Mouse (Mus musculus): Measurements from ENCODE around the gene Prr15l. TPM values are rescaled to one million over a fixed set of nuclear protein-coding genes. Genes with fewer than 3 reads are reported as not detected.

Gene Prr15l
- total RNA-seq, 2 experiments from 2014 or later: not detected

DNA sequence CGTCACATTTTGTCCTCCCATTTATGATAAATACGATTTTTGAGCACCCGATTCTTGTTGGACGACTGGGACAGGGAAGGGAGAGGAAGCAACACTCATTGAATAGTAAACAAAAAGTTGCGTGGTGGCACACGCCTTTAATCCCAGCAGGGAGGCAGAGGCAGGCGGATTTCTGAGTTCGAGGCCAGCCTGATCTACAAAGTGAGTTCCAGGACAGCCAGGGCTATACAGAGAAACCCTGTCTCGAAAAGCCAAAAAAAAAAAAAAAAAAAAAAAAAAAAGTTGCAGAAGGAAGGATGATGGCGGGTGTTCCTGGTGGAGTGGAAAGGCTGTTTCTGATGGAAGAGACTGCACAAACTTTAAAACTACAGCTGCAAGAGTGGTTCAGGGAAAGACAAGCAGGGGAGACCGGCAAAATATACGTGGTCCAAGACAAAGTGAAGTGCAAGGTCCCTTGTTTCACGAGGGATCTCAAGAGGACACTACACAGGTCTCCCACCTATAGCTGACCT is 11.0 kb upstream of the Prr15l start:
- intact Hi-C loops (cut with DNase I): no loop called here

DNA sequence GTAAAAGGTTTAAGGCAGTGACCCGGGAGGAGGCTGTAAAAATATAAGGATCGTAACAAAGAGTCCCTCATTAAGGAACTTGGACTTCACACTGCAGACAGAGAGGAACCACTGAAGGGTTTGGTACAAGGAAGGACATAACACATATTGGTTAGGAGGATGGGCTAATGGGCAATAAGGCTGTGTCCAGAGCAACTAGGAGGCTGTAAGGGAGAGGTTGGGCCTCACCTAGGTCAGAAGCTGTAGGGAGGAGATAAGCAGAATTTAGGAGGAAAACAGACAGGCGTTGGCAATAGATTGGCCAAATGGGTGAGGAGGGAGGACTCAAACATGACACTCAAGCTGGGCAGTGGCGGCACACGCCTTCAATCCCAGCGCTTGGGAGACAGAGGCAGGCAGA is 10.5 kb upstream of the Prr15l start:
- intact Hi-C loops (cut with DNase I): no loop called here

More for the DNA sequence above, 11.0 kb upstream of the Prr15l start:
- no peak for DNase-seq

GRCm38 (mm10) chr11:96919003-96919402 is 8.9 kb upstream of the Prr15l start:
- DNase-seq: no peak

More for the DNA sequence above, 10.5 kb upstream of the Prr15l start:
- no peak for DNase-seq

GRCm38 (mm10) chr11:96924861-96925260 is 3.0 kb upstream of the Prr15l start:
- no peak for DNase-seq
- intact Hi-C loops (cut with DNase I): no loop called here

More at GRCm38 (mm10) chr11:96919003-96919402, 8.9 kb upstream of the Prr15l start:
- intact Hi-C loops (cut with DNase I): loop anchor here (2.0 kb wide), 2 partner anchors 42 to 106 kb away; no protein-coding TSS in a partner anchor

DNA sequence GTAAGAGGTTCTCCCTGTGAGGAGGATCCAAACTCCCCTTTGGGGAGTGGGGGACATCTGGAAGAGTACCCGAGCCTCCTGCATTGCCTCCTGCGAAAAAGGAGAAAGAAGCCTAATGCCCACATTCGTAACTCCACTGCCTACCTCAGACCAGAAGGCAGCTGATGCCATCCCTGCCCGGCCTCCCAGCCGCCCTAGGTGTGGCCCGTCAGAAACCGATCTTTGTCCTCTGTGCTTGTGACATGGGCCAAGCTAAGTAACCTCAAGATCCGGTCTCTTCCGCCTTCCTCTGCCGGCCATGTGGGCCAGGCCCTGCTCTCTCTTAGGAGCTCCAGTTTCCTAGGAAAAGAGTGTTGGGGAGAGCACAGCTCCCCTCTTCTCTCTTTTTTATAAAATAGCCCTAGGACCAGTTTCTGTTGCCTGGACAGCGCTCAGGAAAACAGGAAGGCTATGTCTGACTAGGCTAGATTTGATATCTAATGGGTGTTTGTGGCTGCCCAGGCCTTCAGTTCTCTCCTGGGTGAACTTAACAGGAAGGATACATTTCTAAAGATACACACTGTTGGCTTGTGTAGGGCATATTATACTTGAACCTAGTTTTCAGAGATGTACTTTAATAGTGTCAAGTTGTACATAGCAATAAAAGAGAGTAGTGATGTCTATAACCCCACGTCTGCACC is 2.3 kb upstream of the Prr15l start:
- DNase-seq: no peak
- intact Hi-C loops (cut with DNase I): no loop called here

DNA sequence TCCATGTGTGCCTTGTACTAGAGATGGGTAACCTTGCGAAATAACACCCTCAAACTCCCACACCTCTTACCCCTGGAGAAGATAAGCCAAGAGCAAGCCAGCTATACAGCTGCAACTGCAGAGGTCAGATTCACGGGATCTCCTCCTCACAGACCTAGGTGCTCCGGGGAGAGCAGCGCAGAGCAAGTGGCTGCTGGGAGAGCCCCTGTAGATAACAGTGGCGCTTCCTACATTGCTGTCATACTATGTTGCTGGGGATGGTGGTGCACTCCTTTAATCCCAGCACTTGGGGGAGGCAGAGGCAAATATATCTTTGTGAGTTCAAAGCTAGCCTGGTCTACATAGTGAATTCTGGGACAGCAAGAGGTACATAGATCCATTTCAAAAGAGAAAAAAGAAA is 1.3 kb upstream of the Prr15l start:
- intact Hi-C loops (cut with DNase I): no loop called here

DNA sequence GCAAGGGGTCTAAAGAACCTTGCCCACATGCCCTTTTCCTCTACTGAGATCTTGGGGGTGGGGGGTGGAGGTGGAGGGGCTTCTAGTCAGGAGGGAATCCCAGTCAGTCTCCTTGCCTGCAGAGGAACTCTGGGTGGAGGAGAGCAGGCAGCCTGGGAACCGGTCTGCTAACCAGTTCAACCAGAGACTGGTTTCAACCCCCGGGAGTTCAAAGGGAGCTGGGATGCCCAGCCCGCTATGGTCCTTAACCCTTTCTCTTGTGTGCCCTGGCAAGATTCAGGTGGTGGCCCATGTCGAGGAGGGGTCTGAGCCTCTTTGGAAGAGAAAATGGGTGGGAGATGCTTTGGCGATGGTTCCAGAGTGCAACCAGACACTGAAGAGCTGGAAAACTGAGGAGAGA is 787 bp downstream of the Prr15l start:
- intact Hi-C loops (cut with DNase I): no loop called here
- DNase-seq: no peak

More for the DNA sequence above, 1.3 kb upstream of the Prr15l start:
- no peak for DNase-seq

DNA sequence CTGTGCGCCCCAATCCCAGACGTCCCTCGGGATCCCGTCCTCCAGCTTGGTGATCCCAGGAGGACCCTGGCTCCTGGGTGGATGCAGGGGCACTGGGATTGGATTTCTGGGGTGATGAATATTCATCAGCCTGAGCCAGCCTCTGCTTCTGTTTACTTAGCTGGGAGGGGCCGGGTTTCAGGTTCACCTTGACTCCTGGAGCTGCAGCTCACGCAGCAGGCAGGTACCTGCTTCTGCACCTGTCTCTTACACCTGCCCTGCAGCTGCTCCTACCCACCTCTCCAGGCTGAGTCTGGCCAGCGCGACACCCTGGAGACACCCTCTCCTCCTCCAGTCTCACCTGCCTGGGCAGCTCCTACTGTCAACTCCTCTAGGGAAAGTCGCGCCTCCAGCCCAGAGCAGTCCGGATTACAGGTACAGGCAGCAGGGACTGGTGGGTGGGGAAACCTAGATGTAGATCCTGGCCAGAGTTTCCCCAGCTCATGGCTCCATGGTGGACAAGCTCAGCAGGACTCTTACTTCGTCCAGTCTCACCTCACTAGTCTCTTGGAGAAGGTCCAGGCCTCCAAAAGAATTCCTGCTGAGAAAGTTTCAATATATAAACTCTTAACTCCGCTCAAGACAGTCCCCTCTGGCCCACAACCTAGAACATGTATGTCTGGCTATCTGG is 1.3 kb downstream of the Prr15l start:
- intact Hi-C loops (cut with DNase I): no loop called here
- DNase-seq: no peak

GRCm38 (mm10) chr11:96929766-96930331 is 1.9 kb downstream of the Prr15l start:
- no peak for DNase-seq
- intact Hi-C loops (cut with DNase I): no loop called here

DNA sequence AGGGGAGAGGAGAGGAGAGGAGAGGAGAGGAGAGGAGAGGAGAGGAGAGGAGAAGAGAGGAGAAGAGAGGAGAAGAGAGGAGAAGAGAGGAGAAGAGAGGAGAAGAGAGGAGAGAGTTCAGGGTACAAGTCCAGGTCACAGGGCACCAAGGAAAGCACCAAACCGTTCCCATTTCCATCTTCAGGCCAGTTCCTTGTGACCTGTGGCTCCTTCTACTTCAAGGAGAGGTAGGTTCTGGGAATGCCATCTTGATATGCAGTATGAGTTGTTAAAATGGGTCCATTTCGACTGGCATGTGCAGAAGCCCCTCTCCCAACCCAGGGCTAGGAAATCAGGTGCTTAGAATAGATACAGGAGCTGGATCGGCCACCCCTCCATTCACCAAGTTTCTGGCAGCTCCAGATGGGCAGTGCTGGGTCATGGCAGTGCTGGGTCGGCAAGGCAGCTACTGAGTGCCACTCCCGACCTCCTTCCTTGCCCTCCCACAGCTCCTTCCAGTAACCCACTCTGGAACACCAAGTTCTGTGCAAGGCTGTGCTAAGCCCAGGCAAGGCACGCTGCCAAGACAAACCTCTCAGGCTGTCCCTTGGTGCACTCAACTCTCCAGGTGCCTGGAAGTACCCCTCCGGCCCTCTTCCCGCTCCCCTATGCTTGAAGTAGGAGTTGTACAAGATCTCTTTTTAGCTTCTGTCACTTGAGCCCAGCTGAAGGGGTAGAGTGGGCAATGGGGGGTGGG is 3.6 kb downstream of the Prr15l start:
- intact Hi-C loops (cut with DNase I): no loop called here

GRCm38 (mm10) chr11:96933562-96934276 is 5.8 kb downstream of the Prr15l start:
- intact Hi-C loops (cut with DNase I): no loop called here
- DNase-seq: no peak

More for the DNA sequence above, 3.6 kb downstream of the Prr15l start:
- DNase-seq: no peak

DNA sequence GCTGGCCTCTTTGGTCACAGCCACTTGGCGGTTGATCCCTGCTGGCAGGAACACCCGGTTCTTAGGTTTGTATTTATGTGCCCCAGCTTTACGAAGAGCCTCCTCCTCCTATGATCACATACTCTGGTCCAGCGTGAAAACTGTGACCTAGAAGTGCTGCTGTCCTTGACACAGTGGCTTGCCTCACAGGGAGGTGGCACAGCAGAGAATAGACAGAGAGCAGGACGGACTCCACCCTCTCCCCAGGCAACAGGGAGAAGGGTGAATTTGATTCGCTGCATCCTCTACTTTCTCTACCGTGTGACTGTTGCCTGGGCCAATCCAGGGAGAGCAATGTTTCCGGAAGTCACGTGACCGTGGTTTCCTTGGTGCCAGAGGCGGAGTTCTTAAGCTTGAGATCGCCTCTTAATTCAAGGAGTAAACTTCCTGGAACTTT is 7.0 kb downstream of the Prr15l start:
- peak in 1 of 2 experiments; percentile 35 for DNase-seq

GRCm38 (mm10) chr11:96935872-96936650 is 8.2 kb downstream of the Prr15l start:
- intact Hi-C loops (cut with DNase I): no loop called here
- no peak for DNase-seq

More for the DNA sequence above, 7.0 kb downstream of the Prr15l start:
- intact Hi-C loops (cut with DNase I): no loop called here

- intact Hi-C loops (cut with DNase I): no loop called here
- DNase-seq: peak; percentile 41 to 45
Observed at GRCm38 (mm10) chr11:96937549-96938425, 9.9 kb downstream of the Prr15l start.

DNA sequence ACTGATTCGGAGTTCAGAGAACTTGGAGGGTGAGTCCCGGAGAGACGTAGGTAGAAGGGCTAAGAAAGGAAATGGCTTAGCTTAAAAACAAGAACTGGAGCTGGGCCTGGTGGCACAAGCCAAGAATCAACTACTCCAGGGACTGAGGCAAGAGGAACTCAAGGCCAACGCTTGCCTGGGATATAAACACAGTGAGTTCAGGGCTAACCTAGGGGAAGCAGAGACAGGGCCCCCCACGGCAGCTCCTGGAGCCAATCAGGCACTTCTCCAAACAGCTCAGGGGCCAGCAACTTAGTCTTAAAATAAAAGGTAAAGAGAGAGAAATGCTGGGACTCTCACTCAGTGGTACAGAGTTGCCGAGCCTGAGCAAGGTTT is 10.5 kb downstream of the Prr15l start:
- no peak for DNase-seq
- intact Hi-C loops (cut with DNase I): no loop called here

DNA sequence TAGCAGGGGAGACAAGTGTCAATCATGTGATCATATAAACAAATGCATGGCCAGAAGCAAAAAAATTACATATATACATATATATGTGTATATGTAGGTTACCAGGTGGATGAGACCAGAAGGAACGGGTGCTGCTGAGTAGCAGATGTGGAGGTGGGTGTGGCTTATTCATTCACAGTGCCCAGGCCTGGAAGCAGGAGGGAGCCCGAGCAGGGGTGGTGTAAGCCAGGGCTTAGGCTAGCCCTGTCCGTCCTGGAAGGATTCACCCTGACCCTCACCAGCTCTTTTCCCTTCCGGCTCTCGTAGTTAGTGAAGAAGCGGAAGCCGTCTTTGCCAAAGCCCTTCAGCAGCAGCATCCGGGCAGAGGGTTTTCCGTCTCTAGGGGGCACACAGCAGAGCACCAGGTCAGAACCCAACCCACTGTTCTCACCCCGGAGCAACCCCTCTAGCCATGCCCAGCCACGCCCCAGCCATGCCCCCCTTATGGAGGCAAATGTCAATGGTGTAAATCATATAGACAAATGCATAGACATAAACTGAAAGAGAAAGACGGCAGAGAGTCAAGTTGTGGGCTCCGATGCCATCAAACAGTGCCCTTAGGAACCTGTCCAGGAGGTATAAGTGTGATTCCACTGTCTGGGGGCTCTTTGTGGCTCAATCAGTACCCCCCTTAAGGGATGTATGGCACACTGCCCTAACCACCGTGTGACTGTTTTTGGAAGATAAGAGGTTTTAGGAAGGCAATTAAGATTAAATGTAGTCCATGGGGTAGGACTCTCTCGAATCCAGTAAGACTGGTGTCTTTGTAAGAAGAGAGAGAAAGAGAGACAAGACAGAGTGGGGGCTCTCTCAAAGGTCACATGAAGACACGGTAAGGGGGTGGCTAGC is 12.9 kb downstream of the Prr15l start:
- DNase-seq: no peak
- intact Hi-C loops (cut with DNase I): no loop called here

DNA sequence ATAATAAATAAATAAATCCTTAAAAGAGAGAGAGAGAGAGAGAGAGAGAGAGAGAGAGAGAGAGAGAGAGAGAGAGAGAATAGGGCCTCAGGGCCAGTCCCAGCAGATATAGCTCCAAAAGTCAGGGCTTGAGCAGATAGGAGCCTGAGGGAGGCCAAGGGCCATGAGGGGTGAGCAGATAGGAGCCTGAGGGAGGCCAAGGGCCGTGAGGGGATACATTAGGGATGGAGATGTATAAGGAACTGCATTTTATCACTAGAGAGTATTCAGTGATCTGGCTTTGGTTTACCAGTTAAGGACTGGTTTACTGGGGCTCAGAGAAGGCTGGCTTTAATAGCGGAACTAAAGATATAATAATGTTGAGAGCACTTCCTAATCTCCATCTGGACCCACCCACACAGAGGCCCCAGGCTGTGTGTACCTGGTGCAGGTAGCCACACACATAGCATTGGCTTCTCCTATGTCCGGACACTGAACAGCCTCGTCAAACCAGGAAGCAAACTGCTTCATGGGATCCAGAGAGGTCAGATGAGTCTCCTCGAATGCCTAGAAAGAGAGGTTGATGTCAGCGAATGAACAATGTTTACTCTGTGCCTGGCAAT is 14.2 kb downstream of the Prr15l start:
- no peak for DNase-seq

More for the DNA sequence above, 14.2 kb downstream of the Prr15l start:
- intact Hi-C loops (cut with DNase I): no loop called here
